Mouse (Mus musculus) embryonic facial prominence, embryonic 12.5 days (tissue): ENCODE data around the gene Prrt2. TPM values are rescaled to one million over a fixed set of nuclear protein-coding genes. Genes with fewer than 3 reads are reported as not detected.

Experiments used
- ATAC-seq: fragments of 200-750 bp; cut with Nextera tagmentation; 2 replicates; pipeline ENCODE4 v1.8.0; 2017; ENCODE audit not compliant: insufficient number of reproducible peaks, insufficient read depth, low FRiP score, low TSS enrichment
- H3K27ac ChIP-seq: fragments of 300-500 bp; sonication (generic); 2 replicates; pipeline ENCODE4 v1.5.1; 2016; ENCODE audit warnings: mild to moderate bottlenecking
- H3K27me3 ChIP-seq: fragments of 300-500 bp; sonication (generic); 2 replicates; pipeline ENCODE4 v1.6.1; 2016; ENCODE audit warnings: mild to moderate bottlenecking, moderate library complexity
- H3K36me3 ChIP-seq: fragments of 300-500 bp; sonication (generic); 2 replicates; pipeline ENCODE4 v1.6.1; 2016; ENCODE audit warnings: mild to moderate bottlenecking
- H3K4me1 ChIP-seq: fragments of 300-500 bp; sonication (generic); 2 replicates; pipeline ENCODE4 v1.6.1; 2016
- H3K4me2 ChIP-seq: fragments of 300-500 bp; sonication (generic); replicated peaks from 2 replicates; pipeline ENCODE4 v1.6.1; 2016; ENCODE audit warnings: mild to moderate bottlenecking, moderate library complexity
- H3K4me3 ChIP-seq: fragments of 300-500 bp; sonication (generic); 2 replicates; pipeline ENCODE4 v1.5.1; 2016; ENCODE audit warnings: mild to moderate bottlenecking
- H3K9ac ChIP-seq: fragments of 300-500 bp; sonication (generic); 2 replicates; pipeline ENCODE4 v1.6.1; 2016; ENCODE audit warnings: mild to moderate bottlenecking, moderate library complexity
- H3K9me3 ChIP-seq: fragments of 300-500 bp; sonication (generic); 2 replicates; pipeline ENCODE4 v1.6.1; 2016; ENCODE audit warnings: mild to moderate bottlenecking, moderate library complexity
- WGBS: fragments of 180-500 bp; shearing (Covaris S2); methylation state at CpG from one replicate; pipeline ENCODE4 v1.1.7; 2016; 5-methylcytosine and 5-hydroxymethylcytosine counted together
- polyA plus RNA-seq: library from polyadenylated mRNA; unstranded; fragments of >200 nt; fragmentation: Nextera tagmentation; extraction: Ambion mirVana; gene quantifications from 2 replicates; pipeline ENCODE4 v1.2.1, GENCODE M21; 2016

Gene Prrt2
- polyA plus RNA-seq, result 8.9 and 9.6 TPM in 2 replicates

- Histone ChIP-seq H3K4me1 (peaks cover 75% of the 10 kb centered on the region), H3K4me3 (peak within 1 kb of the TSS; percentile 50), H3K9me3 (no peaks in the 10 kb centered on the region), H3K36me3 (peaks cover 30% of the 10 kb centered on the region), H3K27ac (peak within 1 kb of the TSS; percentile 90), H3K4me2 (peak within 1 kb of the TSS; percentile 97), H3K27me3 (no peaks in the 10 kb centered on the region), H3K9ac (peak within 1 kb of the TSS; percentile 69)
- 0 out of 2 replicates have a peak, but pooled peaks have one; percentile 29 for ATAC-seq
- WGBS, result 1% methylated on average over 37 of the region's 37 CpGs
These were observed at the start of gene Prrt2, which contains the start of gene Gm42742 for GRCm38 (mm10) chr7:127020901-127021562. Gene Prrt2 (minus strand): TSS chr7:127021211. Gene Gm42742 (minus strand): TSS chr7:127021097.

DNA sequence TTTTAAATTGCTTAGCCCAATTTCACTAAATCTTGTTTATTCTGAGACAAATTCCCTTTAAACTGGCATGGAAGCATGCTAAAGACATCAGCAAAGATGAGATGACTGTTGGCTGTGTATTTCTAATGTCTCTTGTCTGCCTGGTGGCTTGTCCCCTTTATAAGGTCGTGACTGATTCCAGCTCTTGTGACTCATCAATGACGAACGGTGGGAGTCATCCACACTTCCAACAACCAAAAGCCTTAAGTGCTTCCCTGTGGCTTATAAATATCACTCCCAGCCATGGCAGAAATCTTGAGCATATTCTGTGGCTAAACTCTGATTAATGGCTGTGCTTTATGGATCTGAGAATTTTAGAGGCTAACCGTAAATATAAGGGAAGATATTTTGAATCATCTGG, 45.3 kb upstream of the Prrt2 start:
- Histone ChIP-seq H3K36me3 (no peaks in the 10 kb centered on the region), H3K27me3 (no peaks in the 10 kb centered on the region), H3K9ac (no peak overlapping the region), H3K4me2 (no peak overlapping the region), H3K4me3 (no peak overlapping the region), H3K27ac (no peak overlapping the region), H3K4me1 (no peaks in the 10 kb centered on the region), H3K9me3 (no peaks in the 10 kb centered on the region)
- 78% methylated on average over 4 of the region's 4 CpGs for WGBS
- no peak for ATAC-seq

DNA sequence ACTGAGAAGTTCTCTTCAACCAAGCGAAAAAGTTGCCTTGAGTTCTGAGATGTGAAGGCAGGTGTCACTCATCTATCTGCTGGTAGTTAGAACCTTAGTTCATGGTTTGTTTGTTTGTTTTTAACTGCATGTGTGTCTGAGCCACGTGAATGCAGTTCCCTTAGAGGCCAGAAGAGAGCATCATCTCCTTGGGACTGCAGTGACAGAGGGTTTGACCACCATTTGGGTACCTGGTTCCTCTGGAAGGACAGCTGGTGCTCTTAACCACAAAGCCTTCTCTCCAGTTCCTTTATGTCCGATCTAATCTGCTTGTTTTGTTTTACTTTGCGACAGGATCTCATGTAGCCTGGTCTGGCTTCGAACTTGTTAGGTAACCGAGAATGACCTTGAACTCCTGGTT, 44.5 kb upstream of the Prrt2 start:
- H3K4me3 ChIP-seq, result no peak overlapping the region
- H3K9me3 ChIP-seq, result no peaks in the 10 kb centered on the region
- H3K27ac ChIP-seq, result no peak overlapping the region
- no peaks in the 10 kb centered on the region for H3K36me3 ChIP-seq
- no peak overlapping the region for H3K4me2 ChIP-seq
- H3K27me3 ChIP-seq, result no peaks in the 10 kb centered on the region
- 86% methylated on average over 6 of the region's 6 CpGs for WGBS
- H3K9ac ChIP-seq, result no peak overlapping the region
- H3K4me1 ChIP-seq, result no peaks in the 10 kb centered on the region
- no peak for ATAC-seq

GRCm38 (mm10) chr7:127055026-127055585, 34.1 kb upstream of the Prrt2 start:
- no peak for ATAC-seq

DNA sequence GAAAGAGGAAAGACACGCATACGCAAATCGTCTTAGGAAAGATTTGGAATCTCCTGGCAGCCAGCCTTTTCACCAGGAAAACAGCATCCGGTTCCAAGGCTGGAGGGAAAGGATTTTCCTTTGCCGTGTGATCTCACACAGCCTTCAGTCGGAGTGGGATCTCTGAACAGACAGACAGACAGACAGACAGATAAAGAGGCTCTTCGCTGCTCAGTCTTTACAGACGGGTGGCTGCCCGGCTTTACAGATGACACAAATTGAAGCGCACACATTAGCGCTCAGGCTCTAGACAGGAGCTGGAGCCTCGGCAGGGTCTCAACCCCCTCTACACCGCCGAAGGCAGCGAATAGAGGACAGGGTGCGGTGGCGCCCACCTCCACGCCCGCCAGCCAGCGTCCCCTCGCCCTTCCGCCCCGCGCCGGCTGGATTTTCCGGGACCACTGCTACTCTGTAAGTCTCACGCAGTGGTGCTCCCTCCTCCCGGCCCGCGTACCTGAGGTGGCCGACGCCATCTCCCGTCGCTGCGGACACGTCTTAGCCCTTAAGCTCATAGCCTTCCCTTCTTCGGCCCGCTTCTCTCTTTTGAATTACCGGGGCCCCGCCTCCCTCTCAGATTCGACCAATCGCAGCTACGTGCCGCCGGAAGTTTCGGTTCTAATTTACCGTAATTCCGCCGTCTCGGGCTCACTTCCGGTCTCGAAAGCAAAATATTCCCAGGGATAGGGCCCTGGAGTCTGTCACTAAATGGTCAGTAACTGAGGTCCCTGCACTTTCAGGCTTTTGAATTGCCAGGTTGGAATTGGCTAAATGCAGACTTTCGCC, 21.1 kb upstream of the Prrt2 start, which contains the start of gene Kif22:
Gene Kif22, minus strand, starts transcription at position 621 of the 822 bp plus-strand sequence.
- ATAC-seq, result peak; percentile 77
- under 1% methylated on average over 53 of the region's 53 CpGs for WGBS

More at GRCm38 (mm10) chr7:127055026-127055585, 34.1 kb upstream of the Prrt2 start:
- Histone ChIP-seq H3K4me2 (no peak overlapping the region), H3K4me3 (no peak overlapping the region), H3K4me1 (no peaks in the 10 kb centered on the region), H3K27ac (no peak overlapping the region), H3K9ac (no peak overlapping the region), H3K36me3 (no peaks in the 10 kb centered on the region), H3K27me3 (no peaks in the 10 kb centered on the region), H3K9me3 (no peaks in the 10 kb centered on the region)
- WGBS, result 75% methylated on average over 5 of the region's 5 CpGs

GRCm38 (mm10) chr7:127031244-127031643, 10.2 kb upstream of the Prrt2 start:
- Histone ChIP-seq H3K27ac (no peak overlapping the region), H3K4me2 (no peak overlapping the region), H3K36me3 (peaks cover 65% of the 10 kb centered on the region), H3K4me1 (peaks cover 8% of the 10 kb centered on the region), H3K27me3 (no peaks in the 10 kb centered on the region), H3K9ac (no peak overlapping the region), H3K4me3 (no peak overlapping the region), H3K9me3 (no peaks in the 10 kb centered on the region)
- no peak for ATAC-seq
- 61% methylated on average over 1 of the region's 1 CpGs for WGBS

More for the DNA sequence above, 21.1 kb upstream of the Prrt2 start, which contains the start of gene Kif22:
- peak within 1 kb of the TSS; percentile 80 for H3K9ac ChIP-seq
- H3K4me2 ChIP-seq, result peak within 1 kb of the TSS; percentile 84
- H3K4me3 ChIP-seq, result peak within 1 kb of the TSS; percentile 79
- H3K9me3 ChIP-seq, result no peaks in the 10 kb centered on the region
- H3K27ac ChIP-seq, result peak within 1 kb of the TSS; percentile 77
- H3K36me3 ChIP-seq, result peaks cover 13% of the 10 kb centered on the region
- peaks cover 14% of the 10 kb centered on the region for H3K4me1 ChIP-seq
- H3K27me3 ChIP-seq, result no peaks in the 10 kb centered on the region

- Histone ChIP-seq H3K36me3 (peaks cover 59% of the 10 kb centered on the region), H3K9ac (no peak overlapping the region), H3K27me3 (no peaks in the 10 kb centered on the region), H3K4me3 (no peak overlapping the region), H3K27ac (no peak overlapping the region), H3K9me3 (no peaks in the 10 kb centered on the region), H3K4me1 (peaks cover 8% of the 10 kb centered on the region), H3K4me2 (no peak overlapping the region)
- WGBS, result 100% methylated on average over 1 of the region's 1 CpGs
- ATAC-seq, result no peak
These were observed 9.2 kb upstream of the Prrt2 start for GRCm38 (mm10) chr7:127030172-127030571.

DNA sequence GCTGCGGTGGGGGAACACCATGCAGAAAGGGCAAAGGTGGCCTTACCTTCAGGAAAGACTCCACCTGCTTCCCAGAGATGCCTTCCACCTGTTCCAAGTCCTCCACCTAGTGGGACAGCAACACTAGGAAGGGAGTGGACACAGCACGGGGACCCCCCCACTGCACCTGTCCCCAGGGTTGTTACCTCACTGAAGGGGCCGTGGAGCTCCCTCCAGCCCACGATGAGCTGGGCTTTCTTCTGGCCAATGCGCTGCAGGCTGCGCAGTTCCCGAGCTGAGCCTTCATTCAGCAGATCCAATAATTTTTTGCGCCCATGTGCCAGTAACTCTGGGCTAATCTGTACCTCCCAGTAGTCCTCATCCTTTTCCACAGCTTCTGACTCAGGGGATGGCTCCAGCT, 6.9 kb upstream of the Prrt2 start:
- no peak; the same call in 1 of the 2 replicates for ATAC-seq

DNA sequence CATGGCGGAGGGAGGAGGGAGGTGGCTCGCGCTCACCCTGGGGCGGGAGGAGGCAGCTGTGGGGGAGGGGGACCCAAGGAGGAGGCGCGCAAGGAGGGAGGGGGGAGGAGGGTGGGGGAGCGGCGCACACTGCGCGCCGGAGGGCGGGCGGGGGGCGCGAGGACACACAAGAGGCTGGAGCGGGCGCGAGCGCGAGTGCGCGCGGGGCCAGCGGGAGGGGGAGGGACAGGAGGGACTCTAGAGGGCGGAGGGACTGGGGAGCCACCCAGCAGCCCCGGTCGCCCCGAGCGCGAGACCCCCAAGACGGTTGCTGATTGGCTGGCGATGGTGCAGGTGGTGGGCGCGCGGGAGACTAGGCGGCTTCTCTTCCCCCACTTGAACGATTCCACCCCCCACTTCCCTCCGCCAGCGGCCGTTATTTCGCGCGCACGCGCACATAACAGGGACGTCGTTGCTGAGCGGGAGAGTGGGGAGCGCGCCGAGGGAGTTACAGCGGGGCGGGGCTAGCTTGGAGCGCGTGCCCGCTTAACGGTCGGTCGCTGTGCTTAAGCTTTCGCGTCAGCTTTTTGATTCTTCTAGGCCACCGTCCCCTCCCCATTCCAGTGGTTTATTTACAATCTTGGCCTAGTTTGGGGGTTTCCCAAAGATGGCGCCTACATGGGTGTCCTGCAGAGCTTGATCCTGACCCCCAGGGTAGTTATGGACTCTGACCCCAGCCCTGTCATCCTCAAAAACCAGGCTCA, 6.1 kb upstream of the Prrt2 start, which contains the start of gene Maz:
Gene Maz, minus strand, starts transcription at position 54 of the 743 bp plus-strand sequence.
- under 1% methylated on average over 58 of the region's 63 CpGs for WGBS
- peak within 1 kb of the TSS; percentile 99 for H3K9ac ChIP-seq
- H3K27me3 ChIP-seq, result no peaks in the 10 kb centered on the region
- peaks cover 54% of the 10 kb centered on the region for H3K36me3 ChIP-seq
- H3K4me1 ChIP-seq, result peaks cover 36% of the 10 kb centered on the region
- H3K4me2 ChIP-seq, result peak within 1 kb of the TSS; percentile 97
- peak; percentile 85 for ATAC-seq
- H3K27ac ChIP-seq, result peak within 1 kb of the TSS; percentile 98
- no peaks in the 10 kb centered on the region for H3K9me3 ChIP-seq
- H3K4me3 ChIP-seq, result peak within 1 kb of the TSS; percentile 92

More for the DNA sequence above, 6.9 kb upstream of the Prrt2 start:
- H3K27ac ChIP-seq, result peak overlapping the region; percentile 98
- H3K4me2 ChIP-seq, result peak overlapping the region; percentile 57
- no peaks in the 10 kb centered on the region for H3K27me3 ChIP-seq
- H3K9me3 ChIP-seq, result no peaks in the 10 kb centered on the region
- peak overlapping the region; percentile 52 for H3K9ac ChIP-seq
- peaks cover 54% of the 10 kb centered on the region for H3K36me3 ChIP-seq
- 69% methylated on average over 8 of the region's 8 CpGs for WGBS
- H3K4me1 ChIP-seq, result peaks cover 28% of the 10 kb centered on the region
- H3K4me3 ChIP-seq, result peak overlapping the region; percentile 92

DNA sequence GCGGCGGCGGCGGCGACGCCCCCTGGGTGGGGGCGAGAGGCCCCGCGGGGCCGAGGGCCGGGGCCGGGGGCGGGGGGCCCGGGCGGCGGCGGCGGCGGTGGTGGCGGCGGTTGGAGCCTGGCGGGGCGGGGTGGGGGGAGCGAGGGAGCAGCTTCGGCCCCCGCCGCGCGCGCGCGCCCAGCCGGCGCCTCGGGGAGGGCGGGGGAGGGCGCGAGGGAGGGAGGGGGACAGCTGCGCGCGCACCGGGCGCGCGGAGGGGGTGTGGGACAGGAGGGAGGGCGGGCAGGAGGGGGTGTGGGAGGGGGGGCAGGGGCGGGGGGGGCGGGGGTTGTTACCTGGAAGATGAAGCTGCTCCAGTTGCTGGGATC, 5.6 kb upstream of the Prrt2 start:
- H3K36me3 ChIP-seq, result peaks cover 54% of the 10 kb centered on the region
- peak overlapping the region; percentile 99 for H3K9ac ChIP-seq
- peak overlapping the region; percentile 92 for H3K4me3 ChIP-seq
- no peak overlapping the region; the same call in 1 of the 2 replicates for H3K4me2 ChIP-seq
- no peaks in the 10 kb centered on the region for H3K27me3 ChIP-seq
- ATAC-seq, result no peak
- 0% methylated on average over 8 of the region's 48 CpGs for WGBS
- H3K27ac ChIP-seq, result peak overlapping the region; percentile 98
- peaks cover 41% of the 10 kb centered on the region for H3K4me1 ChIP-seq
- no peaks in the 10 kb centered on the region for H3K9me3 ChIP-seq

DNA sequence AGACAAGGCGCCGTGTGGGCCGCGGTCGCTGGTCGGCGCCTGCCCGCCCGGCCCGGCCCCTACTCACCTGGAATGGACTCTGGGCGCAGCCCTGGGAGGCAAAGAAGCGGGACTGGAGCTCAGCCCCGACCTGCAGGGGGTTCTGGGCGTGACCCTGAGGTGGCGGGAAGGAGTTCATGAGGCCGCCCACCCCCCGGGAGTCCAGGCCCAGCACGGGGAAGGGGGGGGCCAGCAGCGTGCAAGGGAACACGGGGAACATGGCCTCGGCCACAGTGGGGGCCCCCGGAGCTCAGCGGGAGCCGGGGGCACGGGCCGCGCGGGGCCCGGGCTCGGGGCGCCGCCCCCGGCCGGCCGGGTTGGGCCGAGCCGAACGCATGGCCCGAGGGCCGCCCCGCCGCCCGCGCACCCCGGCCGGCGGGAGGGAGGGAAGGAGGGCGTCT, 5.2 kb upstream of the Prrt2 start:
- Histone ChIP-seq H3K9me3 (no peaks in the 10 kb centered on the region), H3K27me3 (no peaks in the 10 kb centered on the region), H3K4me1 (peaks cover 46% of the 10 kb centered on the region), H3K4me2 (peak overlapping the region; percentile 97), H3K4me3 (peak overlapping the region; percentile 92), H3K9ac (peak overlapping the region; percentile 99), H3K36me3 (peaks cover 50% of the 10 kb centered on the region), H3K27ac (peak overlapping the region; percentile 98)
- WGBS, result under 1% methylated on average over 30 of the region's 48 CpGs
- ATAC-seq, result peak; percentile 8
